Mouse (Mus musculus): ENCODE measurements around the gene Nell1. TPM values are rescaled to one million over a fixed set of nuclear protein-coding genes. Genes with fewer than 3 reads are reported as not detected.

Nell1 gene
- polyA plus RNA-seq, 1 experiment: 0.26 TPM

GRCm38 (mm10) chr7:50549572-50549971 lies 574.9 kb downstream of the Nell1 start:
- no peak for DNase-seq (ENCODE audit: low read depth)

- no peak for DNase-seq (ENCODE audit: low read depth)
Observed at GRCm38 (mm10) chr7:50551426-50551825, 576.8 kb downstream of the Nell1 start.

GRCm38 (mm10) chr7:50562708-50563107 lies 588.0 kb downstream of the Nell1 start:
- no peak for DNase-seq (ENCODE audit: low read depth)

GRCm38 (mm10) chr7:50573841-50574240 lies 599.2 kb downstream of the Nell1 start:
- DNase-seq (ENCODE audit: low read depth): no peak

GRCm38 (mm10) chr7:50588642-50589424 lies 614.2 kb downstream of the Nell1 start:
- no peak for DNase-seq (ENCODE audit: low read depth)

DNA sequence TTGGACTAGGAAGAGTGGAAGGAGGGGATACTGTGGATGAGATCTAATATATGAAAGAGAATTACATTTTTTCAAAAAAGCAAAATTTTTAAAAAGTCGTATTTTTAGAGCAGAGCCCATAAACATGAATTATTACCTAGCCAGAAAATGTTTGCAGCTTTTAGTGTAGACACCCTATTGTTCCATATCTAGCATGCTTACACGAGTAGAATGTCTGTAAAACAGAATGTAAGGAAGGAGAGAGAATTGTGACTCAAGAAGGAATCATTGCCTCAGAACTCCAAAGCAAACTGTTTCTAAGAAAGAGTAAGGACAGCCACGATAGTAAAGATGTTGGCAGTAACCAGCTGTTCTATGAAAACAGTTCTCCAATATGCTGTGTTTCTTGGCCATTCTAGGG lies 624.2 kb downstream of the Nell1 start, which contains the start of gene 4933405O20Rik:
Gene 4933405O20Rik (plus strand): TSS at position 301 of the 400 bp plus-strand sequence.
- no peak for DNase-seq (ENCODE audit: low read depth)

DNA sequence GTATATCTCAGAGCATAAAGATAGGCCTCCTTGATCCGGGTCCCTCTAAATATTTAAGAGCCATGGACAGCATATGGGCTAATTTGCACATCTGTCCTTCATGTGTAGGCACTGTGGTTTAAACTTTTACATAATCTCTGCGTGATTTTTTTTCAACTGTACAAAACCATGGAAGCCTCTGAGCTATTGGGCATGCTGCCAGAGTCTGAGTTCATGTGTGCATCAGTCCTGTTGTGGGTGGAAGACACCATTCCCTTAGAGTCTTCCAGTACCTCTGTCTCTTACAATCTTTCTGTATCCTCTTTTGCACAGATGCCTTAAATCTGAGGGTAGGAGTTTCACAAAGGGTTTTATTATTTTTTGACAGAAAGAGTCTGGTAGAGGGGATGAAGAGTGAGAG lies 639.4 kb downstream of the Nell1 start:
- no peak for DNase-seq (ENCODE audit: low read depth)

- no peak for DNase-seq (ENCODE audit: low read depth)
Observed at GRCm38 (mm10) chr7:50629186-50629585, 654.5 kb downstream of the Nell1 start.

GRCm38 (mm10) chr7:50633147-50633546 lies 658.5 kb downstream of the Nell1 start:
- no peak for DNase-seq (ENCODE audit: low read depth)

GRCm38 (mm10) chr7:50672266-50672665 lies 697.6 kb downstream of the Nell1 start:
- DNase-seq (ENCODE audit: low read depth): no peak

DNA sequence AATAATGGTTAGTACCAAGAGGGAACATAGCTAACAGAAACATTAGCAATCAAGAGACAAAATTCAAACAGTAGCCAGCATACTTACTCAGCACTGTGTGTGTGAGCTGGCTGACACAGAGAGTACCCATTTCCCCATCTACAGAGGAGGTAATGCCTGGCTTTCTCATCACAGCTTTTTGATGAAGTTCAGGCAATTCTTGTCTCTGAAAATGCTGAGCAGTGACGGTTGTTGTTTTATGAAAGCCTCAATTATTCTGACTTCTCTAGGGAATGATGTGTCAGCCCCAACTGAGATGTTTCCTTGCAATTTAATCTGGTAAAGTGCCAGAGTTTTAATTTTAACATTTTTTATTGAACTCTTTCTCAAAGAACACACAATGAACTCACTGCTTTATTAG lies 700.8 kb downstream of the Nell1 start:
- no peak for DNase-seq (ENCODE audit: low read depth)

DNA sequence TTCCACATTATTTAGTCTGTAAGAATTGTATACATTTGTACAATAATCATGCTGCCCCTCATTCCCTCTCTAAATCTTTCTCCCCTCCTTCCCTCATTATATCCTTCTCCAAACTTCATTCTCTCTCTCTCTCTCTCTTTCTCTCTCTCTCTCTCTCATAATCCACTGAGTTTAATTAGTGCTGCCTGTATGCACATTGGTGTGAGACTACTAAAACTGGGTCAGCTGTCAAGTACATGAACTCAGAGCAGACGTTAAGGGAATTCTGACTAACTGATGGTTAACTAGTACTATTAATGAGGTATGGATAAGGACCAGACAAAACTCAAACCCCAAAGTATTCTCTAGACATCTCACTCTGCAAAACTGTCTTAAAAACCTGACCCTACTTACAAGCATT lies 702.8 kb downstream of the Nell1 start:
- no peak for DNase-seq (ENCODE audit: low read depth)

DNA sequence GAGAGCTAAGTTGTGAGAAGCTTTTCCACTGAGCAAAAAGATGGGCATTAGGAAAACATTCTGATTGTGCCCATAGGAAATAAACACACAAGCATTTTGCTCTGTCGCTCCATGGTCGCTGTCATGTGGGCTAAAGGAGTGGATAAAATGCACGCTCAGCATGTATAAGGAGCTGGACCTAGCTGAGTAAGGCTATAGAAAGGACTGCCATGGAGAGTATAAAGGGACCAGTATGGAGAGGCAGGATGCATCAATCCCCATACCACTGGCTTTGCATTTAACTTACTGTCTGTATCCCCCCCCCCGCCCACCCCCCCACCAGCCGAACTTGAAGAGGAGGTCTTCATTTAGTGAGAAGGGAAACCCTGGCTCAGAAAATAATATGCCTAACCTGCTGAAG lies 711.7 kb downstream of the Nell1 start:
- no peak for DNase-seq (ENCODE audit: low read depth)

DNA sequence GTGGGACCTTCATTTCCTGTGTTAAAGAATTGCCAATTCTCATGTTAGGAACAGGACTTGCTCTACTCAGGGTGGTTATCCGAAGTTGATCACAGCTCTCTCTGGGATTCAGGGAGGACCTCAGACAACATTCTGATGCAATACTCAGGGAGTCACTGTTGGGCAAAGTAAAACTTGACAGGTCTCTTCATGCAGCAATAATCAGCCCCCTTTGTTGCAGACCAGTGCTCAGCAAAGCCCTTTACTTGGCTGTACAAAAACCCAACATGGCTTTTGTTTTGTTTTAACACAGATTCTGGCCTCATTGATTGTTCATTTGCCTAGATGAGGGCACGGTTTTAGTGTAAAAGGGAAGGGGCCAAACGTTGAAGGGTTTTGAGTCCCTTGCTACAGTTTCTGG lies 750.5 kb downstream of the Nell1 start:
- no peak for DNase-seq (ENCODE audit: low read depth)

DNA sequence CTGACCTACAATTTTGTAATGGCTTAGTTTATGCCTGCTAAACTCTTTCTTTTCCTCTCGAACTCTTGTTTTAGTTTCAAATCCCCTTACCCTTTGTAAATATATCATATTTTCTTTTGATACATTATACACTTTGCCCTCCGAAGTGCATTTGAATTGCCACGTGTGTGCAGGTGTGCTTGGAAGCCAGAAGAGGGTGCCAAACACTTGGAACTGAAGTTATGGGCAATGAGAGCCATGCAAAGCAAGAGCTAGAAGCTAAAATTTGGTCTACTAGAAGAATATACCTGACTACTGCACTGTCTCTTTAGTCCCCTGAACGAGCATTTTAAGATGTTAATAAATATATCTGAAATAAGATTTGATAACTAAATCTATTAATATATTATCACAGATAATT lies 756.3 kb downstream of the Nell1 start:
- no peak for DNase-seq (ENCODE audit: low read depth)

DNA sequence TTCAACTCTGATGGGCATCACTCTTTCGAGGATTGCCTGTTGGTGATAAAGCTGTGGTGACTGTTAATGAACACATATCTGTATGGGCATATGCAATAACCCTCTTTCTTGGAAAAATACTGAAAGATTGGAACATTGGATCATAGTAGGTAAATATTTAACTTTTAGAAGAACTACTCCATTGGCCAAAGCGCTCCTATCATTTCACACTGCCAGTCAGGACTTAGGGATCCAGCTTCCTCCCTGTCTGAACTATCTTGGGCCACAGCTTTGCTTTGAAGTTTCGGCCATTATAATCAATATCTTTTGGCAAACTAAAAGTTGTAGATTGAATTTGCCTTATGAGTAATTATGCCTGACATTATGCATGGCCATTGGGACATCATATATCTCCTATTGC lies 780.9 kb downstream of the Nell1 start:
- no peak for DNase-seq (ENCODE audit: low read depth)

DNA sequence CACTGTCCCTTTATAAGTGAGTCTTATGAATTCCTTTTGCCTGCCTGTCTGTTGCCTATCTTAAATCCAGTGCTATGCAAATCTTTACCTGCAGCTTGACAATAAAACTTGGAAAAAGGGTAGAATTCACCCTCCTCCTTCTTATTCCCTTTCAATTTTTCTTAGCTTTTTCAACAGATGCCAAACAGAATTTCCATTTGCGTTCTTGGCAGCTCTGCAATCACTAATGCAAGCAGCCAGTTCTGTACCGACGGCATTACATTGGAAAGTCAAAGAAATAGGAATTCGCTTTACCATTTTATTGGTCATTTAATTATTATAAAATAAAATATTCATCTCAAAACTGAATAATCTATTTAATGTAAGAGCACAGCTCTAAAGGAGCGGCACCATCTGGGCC lies 781.7 kb downstream of the Nell1 start:
- no peak for DNase-seq (ENCODE audit: low read depth)

GRCm38 (mm10) chr7:50773516-50773915 lies 798.9 kb downstream of the Nell1 start:
- no peak for DNase-seq (ENCODE audit: low read depth)

- no peak for DNase-seq (ENCODE audit: low read depth)
Observed at GRCm38 (mm10) chr7:50781105-50781504, 806.4 kb downstream of the Nell1 start.

DNA sequence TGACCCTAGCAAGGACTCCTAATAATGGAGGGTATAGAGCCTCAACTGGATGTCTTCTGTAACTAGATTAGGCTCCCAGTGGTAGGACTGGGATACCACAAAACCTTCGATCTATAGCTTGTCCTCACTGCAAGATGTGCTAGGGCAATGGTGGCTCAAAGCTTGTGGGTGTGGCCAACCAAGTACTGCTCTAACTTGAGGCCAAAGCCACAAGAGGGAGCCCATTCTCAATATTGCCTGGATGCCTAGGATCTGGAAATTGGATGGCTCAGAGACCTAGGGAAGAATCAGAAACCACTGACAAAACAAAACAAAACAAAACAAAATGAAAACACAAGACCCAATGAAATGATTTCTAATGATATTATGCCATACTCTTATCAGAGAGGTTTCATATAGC lies 809.0 kb downstream of the Nell1 start:
- no peak for DNase-seq (ENCODE audit: low read depth)

- DNase-seq (ENCODE audit: low read depth): no peak
Observed at GRCm38 (mm10) chr7:50826180-50826579, 851.5 kb downstream of the Nell1 start.

GRCm38 (mm10) chr7:50832799-50833198 lies 858.1 kb downstream of the Nell1 start:
- no peak for DNase-seq (ENCODE audit: low read depth)

GRCm38 (mm10) chr7:50842646-50843045 lies 868.0 kb downstream of the Nell1 start:
- DNase-seq (ENCODE audit: low read depth): no peak

DNA sequence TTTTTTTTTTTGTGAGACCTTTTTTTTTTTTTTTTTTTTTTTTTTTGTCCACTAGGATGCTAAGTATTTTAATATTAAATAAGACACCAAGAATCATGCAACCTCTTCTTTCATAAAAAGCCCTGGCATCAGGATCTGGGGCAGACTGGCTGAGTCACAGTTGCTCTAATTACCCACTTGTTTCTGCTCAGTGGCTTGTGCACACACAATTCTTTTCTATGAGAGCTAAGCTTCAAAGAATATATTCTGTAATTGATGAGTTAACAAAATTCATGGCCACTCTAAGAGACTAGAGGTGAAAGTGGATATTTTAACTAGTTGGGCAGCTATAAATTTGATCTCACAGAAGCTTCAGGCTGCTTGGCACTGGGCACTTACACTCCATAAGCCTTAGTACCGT lies 873.3 kb downstream of the Nell1 start:
- no peak for DNase-seq (ENCODE audit: low read depth)

All from gonadal fat pad, adult 2 months (tissue).